Mouse (Mus musculus) erythroblast, embryonic 14.5 days (primary cell): ENCODE measurements at regions not wholly inside any gene's neighbourhood (a gene's known extent, or its start where the extent isn't known, plus 50 kb on each side); places are given as distances from the start of the nearest gene placed in this dataset.

Source experiments
- GATA1 ChIP-seq: IDR thresholded peaks from 2 replicates; pipeline ENCODE4 v1.6.1; 2012; ENCODE audit warnings: low read length, inconsistent platforms, mixed read lengths
- TAL1 ChIP-seq: IDR thresholded peaks from 3 replicates; pipeline ENCODE4 v1.6.1; 2012; ENCODE audit warnings: low read length, inconsistent platforms, mixed read lengths

DNA sequence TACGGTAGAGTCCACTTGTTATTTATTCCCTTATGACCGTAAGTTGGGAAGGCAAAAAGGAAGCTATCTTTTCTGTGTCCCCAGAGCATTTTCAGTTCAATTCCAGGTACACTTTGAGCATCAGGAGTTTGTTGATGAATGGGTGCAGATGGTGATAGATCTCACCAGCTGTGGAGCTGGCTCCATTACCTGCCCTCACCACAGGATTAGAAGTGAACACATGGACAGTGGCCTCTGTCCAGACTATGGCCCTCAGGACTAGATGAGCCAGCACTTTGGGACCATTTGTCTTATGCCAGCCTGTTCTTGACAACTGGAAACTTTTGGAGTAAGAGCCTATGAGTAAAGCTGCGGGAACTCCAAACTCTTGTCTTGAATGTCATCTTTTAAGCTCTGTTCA, 123.5 kb upstream of the 1700064H15Rik start:
- no peak for TF ChIP-seq GATA1
- TF ChIP-seq TAL1, result no peak
